Mouse (Mus musculus): ENCODE data around the gene Arpc1b. TPM values are rescaled to one million over a fixed set of nuclear protein-coding genes. Genes with fewer than 3 reads are reported as not detected.
"Not testable (repeated sequence)": the region's sequence is repeated elsewhere in the genome, so short reads cannot be mapped to it uniquely, and the experiment has no call there.

Gene Arpc1b
- total RNA-seq (2021) = 10 to 100 TPM; 25.7 to 28.3 TPM

GRCm38 (mm10) chr5:145114071-145114605, at the start of gene Arpc1b:
Gene Arpc1b, plus strand, starts transcription at chr5:145114215.
- peak; percentile 49 for DNase-seq
- intact Hi-C loops (cut with DNase I) = no loop called here

GRCm38 (mm10) chr5:145064765-145065340, 49.2 kb upstream of the Arpc1b start:
- intact Hi-C loops (cut with DNase I) = no loop called here
- DNase-seq = no peak

GRCm38 (mm10) chr5:145068863-145069262, 45.2 kb upstream of the Arpc1b start:
- intact Hi-C loops (cut with DNase I) = no loop called here
- no peak for DNase-seq

- intact Hi-C loops (cut with DNase I) = no loop called here
- peak; percentile 73 for DNase-seq
Observed at GRCm38 (mm10) chr5:145069707-145070106, 44.3 kb upstream of the Arpc1b start.

- intact Hi-C loops (cut with DNase I) = no loop called here
Observed at GRCm38 (mm10) chr5:145071342-145071741, 42.7 kb upstream of the Arpc1b start.

GRCm38 (mm10) chr5:145075081-145075480, 38.9 kb upstream of the Arpc1b start:
- intact Hi-C loops (cut with DNase I) = no loop called here
- no peak for DNase-seq

More at GRCm38 (mm10) chr5:145071342-145071741, 42.7 kb upstream of the Arpc1b start:
- peak; percentile 7 for DNase-seq

GRCm38 (mm10) chr5:145081866-145082613, 32.0 kb upstream of the Arpc1b start:
- no peak for DNase-seq
- intact Hi-C loops (cut with DNase I) = no loop called here

- intact Hi-C loops (cut with DNase I); DNase-seq: not testable (repeated sequence)
Observed at GRCm38 (mm10) chr5:145083201-145083600, 30.8 kb upstream of the Arpc1b start.

GRCm38 (mm10) chr5:145083632-145084451, 30.2 kb upstream of the Arpc1b start, which contains the start of the genes Arpc1a and Kpna7:
Gene Arpc1a, plus strand, starts transcription at chr5:145083830.
Gene Kpna7, minus strand, starts transcription at chr5:145084030.
- intact Hi-C loops (cut with DNase I) = no loop called here
- peak; percentile 95 for DNase-seq

- intact Hi-C loops (cut with DNase I) = no loop called here
Observed at GRCm38 (mm10) chr5:145084822-145085221, 29.2 kb upstream of the Arpc1b start.

GRCm38 (mm10) chr5:145088186-145088585, 25.8 kb upstream of the Arpc1b start:
- DNase-seq = no peak
- intact Hi-C loops (cut with DNase I) = no loop called here

More at GRCm38 (mm10) chr5:145084822-145085221, 29.2 kb upstream of the Arpc1b start:
- DNase-seq = no peak

- intact Hi-C loops (cut with DNase I) = no loop called here
- no peak for DNase-seq
Observed at GRCm38 (mm10) chr5:145089878-145090277, 24.1 kb upstream of the Arpc1b start.

GRCm38 (mm10) chr5:145096195-145096594, 17.8 kb upstream of the Arpc1b start:
- intact Hi-C loops (cut with DNase I) = no loop called here
- DNase-seq = no peak

- intact Hi-C loops (cut with DNase I) = no loop called here
- DNase-seq = no peak
Observed at GRCm38 (mm10) chr5:145098340-145098821, 15.6 kb upstream of the Arpc1b start.

GRCm38 (mm10) chr5:145100960-145101359, 13.1 kb upstream of the Arpc1b start:
- intact Hi-C loops (cut with DNase I) = no loop called here
- no peak for DNase-seq

GRCm38 (mm10) chr5:145101451-145101850, 12.6 kb upstream of the Arpc1b start:
- DNase-seq; intact Hi-C loops (cut with DNase I): not testable (repeated sequence)

GRCm38 (mm10) chr5:145102706-145103105, 11.3 kb upstream of the Arpc1b start:
- no peak for DNase-seq
- intact Hi-C loops (cut with DNase I) = no loop called here

GRCm38 (mm10) chr5:145104328-145104727, 9.7 kb upstream of the Arpc1b start:
- DNase-seq = no peak
- intact Hi-C loops (cut with DNase I) = no loop called here

- DNase-seq = no peak
- intact Hi-C loops (cut with DNase I) = no loop called here
Observed at GRCm38 (mm10) chr5:145105694-145106275, 8.2 kb upstream of the Arpc1b start.

GRCm38 (mm10) chr5:145110401-145110800, 3.6 kb upstream of the Arpc1b start:
- intact Hi-C loops (cut with DNase I) = no loop called here

More at GRCm38 (mm10) chr5:145110401-145110800, 3.6 kb upstream of the Arpc1b start:
- no peak for DNase-seq

All from left cerebral cortex, postnatal 4 days (tissue).